Mouse (Mus musculus) adrenal gland, adult (tissue): Measurements from ENCODE around the gene Vmn2r86.
"Not testable (repeated sequence)": the region's sequence is repeated elsewhere in the genome, so short reads cannot be mapped to it uniquely, and the experiment has no call there.

Source experiments
- DNase-seq, 2 experiments: peaks; one replicate each; pipeline ENCODE4 v3.0.0; 2022 to 2023; ENCODE audit warnings: low spot score in 1 of 2; ENCODE audit not compliant: inconsistent age in 2 of 2

Vmn2r86 gene

GRCm38 (mm10) chr10:130455950-130456349 is at the start of gene Vmn2r86:
TSS of gene Vmn2r86 (minus strand) at chr10:130456050.
- not testable (repeated sequence) for DNase-seq

DNA sequence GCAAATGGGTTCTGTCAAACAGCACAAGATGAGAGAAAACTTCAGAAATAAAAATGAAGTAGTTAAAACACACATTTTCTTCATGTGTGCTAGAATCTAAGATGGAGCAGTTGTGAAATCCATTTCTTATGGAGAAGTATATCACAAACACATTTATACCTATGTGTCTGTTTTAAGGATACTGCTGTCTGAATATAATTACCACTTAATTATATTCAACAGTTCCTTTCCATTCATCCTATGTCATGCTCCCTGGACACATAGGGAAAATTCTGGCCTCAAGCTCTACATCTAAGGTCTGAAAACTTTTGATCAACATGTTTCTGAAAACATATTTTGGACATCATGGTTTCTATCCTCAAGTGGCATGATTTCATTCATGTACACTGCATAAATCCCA is 41.4 kb upstream of the Vmn2r86 start, which contains the start of gene Vmn2r87:
TSS of gene Vmn2r87 (minus strand) at position 101 of the 400 bp plus-strand sequence.
- DNase-seq = no peak

GRCm38 (mm10) chr10:130470311-130470760 is 14.5 kb upstream of the Vmn2r86 start:
- peak; percentile 10 to 46 for DNase-seq

GRCm38 (mm10) chr10:130444776-130445175 is 11.1 kb downstream of the Vmn2r86 start:
- DNase-seq = no peak

DNA sequence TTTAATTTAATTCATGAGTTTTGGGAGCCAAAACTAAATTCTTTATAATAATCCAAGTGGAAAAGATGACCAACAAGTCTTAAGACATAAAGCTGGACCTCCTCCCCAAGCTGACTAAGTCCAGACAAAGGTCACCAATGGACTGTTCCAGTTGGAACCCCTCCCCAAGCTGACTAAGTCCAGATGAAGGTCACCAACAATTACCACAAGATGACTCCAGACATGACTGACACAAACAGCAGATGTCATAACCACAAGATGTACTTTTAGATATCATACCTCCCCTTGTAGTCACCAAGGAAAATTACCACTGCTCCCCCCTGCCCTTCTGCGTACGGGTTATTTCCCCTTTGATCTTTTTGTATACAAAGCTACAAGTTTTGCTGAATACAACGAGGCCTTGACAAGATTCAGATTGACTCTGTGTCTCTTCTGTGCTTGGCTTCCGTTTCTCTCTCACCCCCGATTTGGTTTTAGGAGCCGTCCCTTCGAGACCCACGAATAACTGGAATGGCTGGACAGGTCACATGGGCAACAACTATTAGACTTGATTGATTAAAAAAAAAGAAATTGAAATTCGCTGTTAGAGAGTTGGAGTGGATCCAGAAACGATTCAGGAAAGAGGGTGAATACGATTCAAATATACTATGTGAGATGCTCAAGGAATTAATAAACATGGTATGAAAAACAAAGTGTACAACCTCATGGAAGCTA is 21.5 kb downstream of the Vmn2r86 start:
- DNase-seq = peak in 1 of 2 experiments; percentile 44

GRCm38 (mm10) chr10:130429603-130430002 is 26.2 kb downstream of the Vmn2r86 start, which contains the start of gene Vmn2r85:
TSS of gene Vmn2r85 (minus strand) at chr10:130429703.
- DNase-seq = not testable (repeated sequence)

GRCm38 (mm10) chr10:130422368-130422767 is 33.5 kb downstream of the Vmn2r86 start:
- not testable (repeated sequence) for DNase-seq

GRCm38 (mm10) chr10:130420401-130420800 is 35.4 kb downstream of the Vmn2r86 start:
- DNase-seq = no peak

DNA sequence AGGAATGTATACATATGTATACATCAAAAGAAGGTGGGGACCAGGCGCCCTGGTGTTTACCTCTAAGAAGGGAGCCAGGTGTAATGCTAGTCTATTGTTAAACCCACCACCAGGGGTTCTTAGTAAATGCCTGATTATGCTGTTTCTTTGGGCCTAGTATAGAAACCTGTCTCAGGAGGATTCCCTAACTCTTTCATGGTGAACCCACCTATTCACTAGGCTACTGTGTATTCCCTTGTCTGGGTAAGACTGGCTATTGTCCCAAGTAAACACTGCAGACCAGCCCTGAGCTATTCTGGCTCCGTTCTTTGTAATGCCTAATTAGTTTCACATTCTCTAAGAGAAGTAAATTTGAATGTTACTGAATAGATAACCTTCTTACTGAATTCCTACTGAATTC is 35.9 kb downstream of the Vmn2r86 start:
- not testable (repeated sequence) for DNase-seq

- not testable (repeated sequence) for DNase-seq
These were observed 39.5 kb downstream of the Vmn2r86 start for GRCm38 (mm10) chr10:130416352-130416751.

- not testable (repeated sequence) for DNase-seq
These were observed 43.6 kb downstream of the Vmn2r86 start for GRCm38 (mm10) chr10:130412167-130412698.

DNA sequence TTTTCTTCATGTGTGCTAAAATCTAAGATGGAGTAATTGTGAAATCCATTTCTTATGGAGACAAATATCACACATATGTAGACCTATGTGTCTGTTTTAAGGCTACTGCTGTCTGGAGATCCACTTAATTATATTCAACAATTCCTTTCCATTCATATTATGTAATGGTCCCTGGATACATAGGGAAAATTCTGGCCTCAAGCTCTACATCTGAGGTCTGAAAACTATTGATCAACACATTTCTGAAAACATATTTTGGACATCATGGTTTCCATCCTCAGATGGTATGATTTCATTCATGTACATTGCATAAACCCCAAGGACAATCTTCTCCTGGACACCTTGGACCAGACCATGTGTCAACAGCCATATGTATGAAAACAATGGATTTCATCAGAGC is 61.6 kb downstream of the Vmn2r86 start, which contains the start of gene Vmn2r84:
TSS of gene Vmn2r84 (minus strand) at position 101 of the 400 bp plus-strand sequence.
- no peak for DNase-seq
